Mouse (Mus musculus): ENCODE measurements around the gene Ralgds.
"Not testable (repeated sequence)": the region's sequence is repeated elsewhere in the genome, so short reads cannot be mapped to it uniquely, and the experiment has no call there.

The Ralgds gene

GRCm38 (mm10) chr2:28506291-28506690, 6.6 kb upstream of the Ralgds start:
- DNase-seq: no peak

GRCm38 (mm10) chr2:28511600-28511999, 1.3 kb upstream of the Ralgds start:
- DNase-seq: not testable (repeated sequence)

- no peak for DNase-seq
Observed at GRCm38 (mm10) chr2:28513431-28514370, 776 bp downstream of the Ralgds start.

- peak; percentile 87 for DNase-seq
Observed at GRCm38 (mm10) chr2:28514489-28514888, 1.6 kb downstream of the Ralgds start.

GRCm38 (mm10) chr2:28517206-28517909, 4.4 kb downstream of the Ralgds start:
- DNase-seq: peak; percentile 90

GRCm38 (mm10) chr2:28518231-28518630, 5.3 kb downstream of the Ralgds start:
- DNase-seq: no peak

- DNase-seq: no peak
Observed at GRCm38 (mm10) chr2:28520581-28520980, 7.7 kb downstream of the Ralgds start.

- peak; percentile 57 for DNase-seq
Observed at GRCm38 (mm10) chr2:28521571-28522151, 8.7 kb downstream of the Ralgds start.

- peak; percentile 72 for DNase-seq
Observed at GRCm38 (mm10) chr2:28522166-28522565, 9.2 kb downstream of the Ralgds start.

GRCm38 (mm10) chr2:28523643-28524117, 10.8 kb downstream of the Ralgds start:
- peak; percentile 92 for DNase-seq

GRCm38 (mm10) chr2:28524406-28524805, 11.5 kb downstream of the Ralgds start:
- no peak for DNase-seq

GRCm38 (mm10) chr2:28525219-28525942, 12.5 kb downstream of the Ralgds start:
- peak; percentile 70 for DNase-seq

GRCm38 (mm10) chr2:28525943-28526876, 13.3 kb downstream of the Ralgds start:
- no peak for DNase-seq

GRCm38 (mm10) chr2:28527436-28528353, 14.8 kb downstream of the Ralgds start:
- no peak for DNase-seq

- DNase-seq: no peak
Observed at GRCm38 (mm10) chr2:28528354-28528730, 15.4 kb downstream of the Ralgds start.

GRCm38 (mm10) chr2:28529856-28530255, 16.9 kb downstream of the Ralgds start:
- no peak for DNase-seq

- DNase-seq: no peak
Observed at GRCm38 (mm10) chr2:28530311-28530710, 17.4 kb downstream of the Ralgds start.

GRCm38 (mm10) chr2:28532938-28533771, 20.2 kb downstream of the Ralgds start:
- peak; percentile 89 for DNase-seq

GRCm38 (mm10) chr2:28533901-28534435, 21.0 kb downstream of the Ralgds start:
- DNase-seq: no peak

All from kidney, adult 18-20 months (tissue).